Mouse (Mus musculus): ENCODE data around the gene Olfr1437. TPM values are rescaled to one million over a fixed set of nuclear protein-coding genes. Genes with fewer than 3 reads are reported as not detected.

Olfr1437 gene
- polyA plus RNA-seq, 1 experiment from 2014 or later, result not detected

Other genes with a start within 250 kb of the Olfr1437 start
- gene Olfr1425, start 247.4 kb downstream of the Olfr1437 start, polyA plus RNA-seq (2014; fragmentation: Nextera tagmentation; extraction: Ambion mirVana), result not detected in 2 replicates
- gene Olfr1426, start 233.1 kb downstream of the Olfr1437 start, polyA plus RNA-seq (2014; fragmentation: Nextera tagmentation; extraction: Ambion mirVana), result not detected in 2 replicates
- not detected in 2 replicates for gene Olfr1427, start 221.8 kb downstream of the Olfr1437 start, polyA plus RNA-seq (2014; fragmentation: Nextera tagmentation; extraction: Ambion mirVana)
- not detected in 2 replicates for gene Olfr1428, start 209.2 kb downstream of the Olfr1437 start, polyA plus RNA-seq (2014; fragmentation: Nextera tagmentation; extraction: Ambion mirVana)
- not detected in 2 replicates for gene Olfr76, start 201.9 kb downstream of the Olfr1437 start, polyA plus RNA-seq (2014; fragmentation: Nextera tagmentation; extraction: Ambion mirVana)
- gene Olfr1555-ps1, start 155.0 kb downstream of the Olfr1437 start, polyA plus RNA-seq (2014; fragmentation: Nextera tagmentation; extraction: Ambion mirVana), result not detected in 2 replicates
- gene Olfr1431, start 124.5 kb downstream of the Olfr1437 start, polyA plus RNA-seq (2014; fragmentation: Nextera tagmentation; extraction: Ambion mirVana), result not detected in 2 replicates
- gene Olfr1432, start 92.5 kb downstream of the Olfr1437 start, polyA plus RNA-seq (2014; fragmentation: Nextera tagmentation; extraction: Ambion mirVana), result not detected in 2 replicates
- gene Olfr262, start 83.4 kb downstream of the Olfr1437 start, polyA plus RNA-seq (2014; fragmentation: Nextera tagmentation; extraction: Ambion mirVana), result not detected in 2 replicates
- not detected in 2 replicates for gene Olfr235, start 64.1 kb downstream of the Olfr1437 start, polyA plus RNA-seq (2014; fragmentation: Nextera tagmentation; extraction: Ambion mirVana)
- not detected in 2 replicates for gene Olfr1434, start 45.2 kb downstream of the Olfr1437 start, polyA plus RNA-seq (2014; fragmentation: Nextera tagmentation; extraction: Ambion mirVana)
- not detected in 2 replicates for gene Olfr1436, start 26.0 kb downstream of the Olfr1437 start, polyA plus RNA-seq (2014; fragmentation: Nextera tagmentation; extraction: Ambion mirVana)
- gene Olfr1438-ps1, start 10.8 kb upstream of the Olfr1437 start, polyA plus RNA-seq (2014; fragmentation: Nextera tagmentation; extraction: Ambion mirVana), result not detected in 2 replicates
- gene Olfr1440, start 62.2 kb upstream of the Olfr1437 start, polyA plus RNA-seq (2014; fragmentation: Nextera tagmentation; extraction: Ambion mirVana), result not detected in 2 replicates
- gene Olfr1441, start 92.3 kb upstream of the Olfr1437 start, polyA plus RNA-seq (2014; fragmentation: Nextera tagmentation; extraction: Ambion mirVana), result not detected in 2 replicates
- gene Pfpl, start 102.8 kb upstream of the Olfr1437 start, polyA plus RNA-seq (2014; fragmentation: Nextera tagmentation; extraction: Ambion mirVana), result not detected in 2 replicates
- 1.3 and 1.4 TPM in 2 replicates for gene Mpeg1, start 135.7 kb upstream of the Olfr1437 start, polyA plus RNA-seq (2014; fragmentation: Nextera tagmentation; extraction: Ambion mirVana)
- gene Dtx4, start 176.4 kb upstream of the Olfr1437 start, polyA plus RNA-seq (2014; fragmentation: Nextera tagmentation; extraction: Ambion mirVana), result 18.9 and 20.2 TPM in 2 replicates
- 22.7 and 23.5 TPM in 2 replicates for gene Fam111a, start 220.6 kb upstream of the Olfr1437 start, polyA plus RNA-seq (2014; fragmentation: Nextera tagmentation; extraction: Ambion mirVana)